Mouse (Mus musculus) kidney, embryonic 14.5 days (tissue): ENCODE data around the gene Epb41l4b. TPM values are rescaled to one million over a fixed set of nuclear protein-coding genes. Genes with fewer than 3 reads are reported as not detected.
A peak's percentile ranks its signal among the peaks of the same experiment; 100 is the strongest.

Experiments
- ATAC-seq: fragments of 200-750 bp; cut with Nextera tagmentation; 2 replicates; pipeline ENCODE4 v1.8.0; 2017; ENCODE audit warnings: moderate number of reproducible peaks, mild to moderate bottlenecking, moderate TSS enrichment, moderate library complexity; ENCODE audit not compliant: low FRiP score, low TSS enrichment
- H3K27ac ChIP-seq: fragments of 300-500 bp; sonication (generic); 2 replicates; pipeline ENCODE4 v1.5.1; 2014; ENCODE audit warnings: low read depth, mild to moderate bottlenecking, low read length, moderate library complexity, mixed read lengths
- H3K27me3 ChIP-seq: fragments of 300-500 bp; sonication (generic); 2 replicates; pipeline ENCODE4 v1.6.1; 2014; ENCODE audit warnings: mild to moderate bottlenecking, low read length; ENCODE audit not compliant: control insufficient read depth, insufficient read depth
- H3K36me3 ChIP-seq: fragments of 300-500 bp; sonication (generic); 2 replicates; pipeline ENCODE4 v1.6.1; 2014; ENCODE audit warnings: low read length, mixed read lengths; ENCODE audit not compliant: control insufficient read depth, insufficient read depth
- H3K4me1 ChIP-seq: fragments of 300-500 bp; sonication (generic); 2 replicates; pipeline ENCODE4 v1.6.1; 2014; ENCODE audit warnings: low read length, mixed read lengths; ENCODE audit not compliant: control insufficient read depth, insufficient read depth
- H3K4me2 ChIP-seq: fragments of 300-500 bp; sonication (generic); replicated peaks from 2 replicates; pipeline ENCODE4 v1.6.1; 2014; ENCODE audit warnings: low read depth, mild to moderate bottlenecking, low read length
- H3K4me3 ChIP-seq: fragments of 300-500 bp; sonication (generic); 2 replicates; pipeline ENCODE4 v1.5.1; 2014; ENCODE audit warnings: mild to moderate bottlenecking, low read length
- H3K9ac ChIP-seq: fragments of 300-500 bp; sonication (generic); 2 replicates; pipeline ENCODE4 v1.6.1; 2014; ENCODE audit warnings: low read depth, mild to moderate bottlenecking, low read length, moderate library complexity
- H3K9me3 ChIP-seq: fragments of 300-500 bp; sonication (generic); 2 replicates; pipeline ENCODE4 v1.6.1; 2016; ENCODE audit warnings: low read length; ENCODE audit not compliant: control insufficient read depth
- WGBS: fragments of 180-500 bp; shearing (Covaris S2); extraction: QIAGEN DNeasy Blood & Tissue Kit; methylation state at CpG from one replicate; pipeline ENCODE4 v1.1.7; 2014; 5-methylcytosine and 5-hydroxymethylcytosine counted together
- polyA plus RNA-seq: library from polyadenylated mRNA; unstranded; fragments of >200 nt; fragmentation: Nextera tagmentation; extraction: Ambion mirVana; gene quantifications from 2 replicates; pipeline ENCODE4 v1.2.1, GENCODE M21; 2014

The Epb41l4b gene
- polyA plus RNA-seq, 1 experiment from 2014 or later, result 2.9 TPM

- H3K27me3 ChIP-seq, result no peaks in the 10 kb centered on the region
- H3K4me2 ChIP-seq, result no peak overlapping the region
- H3K9ac ChIP-seq, result no peak overlapping the region
- H3K4me3 ChIP-seq, result no peak overlapping the region
- no peak overlapping the region for H3K27ac ChIP-seq
- 81% methylated on average over 4 of the region's 4 CpGs for WGBS
- no peak for ATAC-seq
- no peaks in the 10 kb centered on the region for H3K9me3 ChIP-seq
- H3K36me3 ChIP-seq, result no peaks in the 10 kb centered on the region
- H3K4me1 ChIP-seq, result no peaks in the 10 kb centered on the region
Measured at GRCm38 (mm10) chr4:57088301-57088700, 54.9 kb downstream of the Epb41l4b start.

- Histone ChIP-seq H3K4me3 (no peak overlapping the region), H3K4me1 (no peaks in the 10 kb centered on the region), H3K27ac (no peak overlapping the region), H3K4me2 (no peak overlapping the region), H3K9ac (no peak overlapping the region), H3K36me3 (no peaks in the 10 kb centered on the region), H3K27me3 (no peaks in the 10 kb centered on the region), H3K9me3 (no peaks in the 10 kb centered on the region)
- peak; percentile 50; the same call in 1 of the 2 replicates for ATAC-seq
- 61% methylated on average over 10 of the region's 10 CpGs for WGBS
Measured at GRCm38 (mm10) chr4:57085750-57086400, 57.4 kb downstream of the Epb41l4b start.

GRCm38 (mm10) chr4:57083653-57084052, 59.6 kb downstream of the Epb41l4b start:
- no peak overlapping the region for H3K9ac ChIP-seq
- ATAC-seq, result no peak
- WGBS, result 69% methylated on average over 11 of the region's 11 CpGs
- H3K27ac ChIP-seq, result no peak overlapping the region
- no peak overlapping the region for H3K4me2 ChIP-seq
- no peak overlapping the region for H3K4me3 ChIP-seq
- no peaks in the 10 kb centered on the region for H3K27me3 ChIP-seq
- H3K36me3 ChIP-seq, result no peaks in the 10 kb centered on the region
- no peaks in the 10 kb centered on the region for H3K4me1 ChIP-seq
- no peaks in the 10 kb centered on the region for H3K9me3 ChIP-seq

GRCm38 (mm10) chr4:57082775-57083428, 60.3 kb downstream of the Epb41l4b start:
- 60% methylated on average over 10 of the region's 10 CpGs for WGBS
- 0 out of 2 replicates have a peak, but pooled peaks have one; percentile 25 for ATAC-seq
- H3K9ac ChIP-seq, result no peak overlapping the region

GRCm38 (mm10) chr4:57081463-57081862, 61.8 kb downstream of the Epb41l4b start:
- Histone ChIP-seq H3K4me1 (no peaks in the 10 kb centered on the region), H3K9me3 (no peaks in the 10 kb centered on the region), H3K36me3 (no peaks in the 10 kb centered on the region), H3K9ac (no peak overlapping the region), H3K4me3 (no peak overlapping the region), H3K27ac (no peak overlapping the region), H3K4me2 (no peak overlapping the region), H3K27me3 (no peaks in the 10 kb centered on the region)
- 21% methylated on average over 7 of the region's 7 CpGs for WGBS
- ATAC-seq, result peak; percentile 51; the same call in 1 of the 2 replicates

More at GRCm38 (mm10) chr4:57082775-57083428, 60.3 kb downstream of the Epb41l4b start:
- H3K4me2 ChIP-seq, result no peak overlapping the region
- H3K36me3 ChIP-seq, result no peaks in the 10 kb centered on the region
- H3K27me3 ChIP-seq, result no peaks in the 10 kb centered on the region
- H3K9me3 ChIP-seq, result no peaks in the 10 kb centered on the region
- H3K4me1 ChIP-seq, result no peaks in the 10 kb centered on the region
- no peak overlapping the region for H3K27ac ChIP-seq
- no peak overlapping the region for H3K4me3 ChIP-seq

GRCm38 (mm10) chr4:57073843-57074242, 69.4 kb downstream of the Epb41l4b start:
- H3K27me3 ChIP-seq, result no peaks in the 10 kb centered on the region
- 67% methylated on average over 7 of the region's 7 CpGs for WGBS
- no peaks in the 10 kb centered on the region for H3K9me3 ChIP-seq
- H3K27ac ChIP-seq, result no peak overlapping the region
- H3K9ac ChIP-seq, result no peak overlapping the region
- no peak overlapping the region for H3K4me3 ChIP-seq
- no peak overlapping the region for H3K4me2 ChIP-seq
- H3K4me1 ChIP-seq, result no peaks in the 10 kb centered on the region
- H3K36me3 ChIP-seq, result no peaks in the 10 kb centered on the region
- ATAC-seq, result no peak

GRCm38 (mm10) chr4:57073174-57073573, 70.1 kb downstream of the Epb41l4b start:
- no peaks in the 10 kb centered on the region for H3K4me1 ChIP-seq
- no peak for ATAC-seq
- no peak overlapping the region for H3K4me3 ChIP-seq
- no peak overlapping the region for H3K27ac ChIP-seq
- no peaks in the 10 kb centered on the region for H3K27me3 ChIP-seq
- H3K36me3 ChIP-seq, result no peaks in the 10 kb centered on the region
- 74% methylated on average over 14 of the region's 14 CpGs for WGBS
- no peak overlapping the region for H3K4me2 ChIP-seq
- H3K9ac ChIP-seq, result no peak overlapping the region
- no peaks in the 10 kb centered on the region for H3K9me3 ChIP-seq

- Histone ChIP-seq H3K4me1 (no peaks in the 10 kb centered on the region), H3K27ac (no peak overlapping the region), H3K27me3 (no peaks in the 10 kb centered on the region), H3K4me2 (no peak overlapping the region), H3K4me3 (no peak overlapping the region), H3K36me3 (no peaks in the 10 kb centered on the region), H3K9me3 (no peaks in the 10 kb centered on the region), H3K9ac (no peak overlapping the region)
- WGBS, result 83% methylated on average over 6 of the region's 6 CpGs
- ATAC-seq, result no peak
Measured at GRCm38 (mm10) chr4:57070640-57071039, 72.6 kb downstream of the Epb41l4b start.

GRCm38 (mm10) chr4:57068397-57068796, 74.8 kb downstream of the Epb41l4b start:
- Histone ChIP-seq H3K4me2 (no peak overlapping the region), H3K27me3 (no peaks in the 10 kb centered on the region), H3K36me3 (no peaks in the 10 kb centered on the region), H3K27ac (no peak overlapping the region), H3K4me1 (no peaks in the 10 kb centered on the region), H3K9me3 (no peaks in the 10 kb centered on the region), H3K4me3 (no peak overlapping the region), H3K9ac (no peak overlapping the region)
- WGBS, result 74% methylated on average over 7 of the region's 7 CpGs
- ATAC-seq, result no peak
